Mouse (Mus musculus): ENCODE measurements at regions not wholly inside any gene's neighbourhood (a gene's known extent, or its start where the extent isn't known, plus 50 kb on each side); places are given as distances from the start of the nearest gene placed in this dataset.

DNA sequence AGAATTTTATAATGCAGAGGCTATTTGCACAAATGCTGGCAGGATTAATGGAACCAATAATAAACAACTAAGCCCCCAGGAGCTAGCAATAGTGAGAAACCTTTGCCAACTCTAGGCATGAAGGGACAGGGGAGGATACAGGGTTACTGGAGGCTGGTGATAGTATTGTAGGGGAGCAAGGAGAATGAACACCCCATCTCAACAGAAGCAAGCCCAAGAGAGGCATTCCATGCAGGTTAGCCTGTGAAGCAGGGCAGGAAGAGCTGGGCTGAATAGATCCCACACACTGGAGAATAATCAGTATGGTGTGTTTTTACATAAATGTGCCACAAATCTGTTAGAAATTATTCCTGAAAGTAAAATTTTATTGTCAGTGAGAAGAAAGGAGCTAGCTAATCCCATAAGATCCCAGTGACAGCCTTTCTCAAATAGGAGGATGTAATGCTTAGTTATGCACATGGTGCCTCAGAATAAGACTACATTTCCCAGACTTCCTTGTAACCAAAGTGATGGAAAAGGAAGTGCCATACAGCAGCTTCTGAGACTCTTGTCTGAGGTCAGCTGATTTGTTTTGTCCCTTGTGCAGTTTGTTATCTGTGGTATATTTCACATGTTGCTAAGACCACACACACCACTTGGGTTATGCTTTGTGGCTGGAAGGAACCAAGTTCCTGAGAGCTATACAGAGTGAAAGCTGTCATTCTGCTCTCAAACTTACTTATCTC is 111.1 kb downstream of the Ccdc71l start:
- TF ChIP-seq CTCF (IDR thresholded peaks at IDR 0.05) (no peak), EP300 (IDR thresholded peaks at IDR 0.05; ENCODE audit: insufficient read depth, low read depth, low read length) (no peak), POLR2A (IDR thresholded peaks at IDR 0.05; ENCODE audit: insufficient read depth, low read depth, low read length) (no peak)

Measured in heart, adult 2 months (tissue).